Mouse (Mus musculus) intestine, postnatal 0 days (tissue): ENCODE data around the gene Pakap. TPM values are rescaled to one million over a fixed set of nuclear protein-coding genes. Genes with fewer than 3 reads are reported as not detected.

Source experiments
- ATAC-seq: fragments of 200-750 bp; cut with Nextera tagmentation; 2 replicates; pipeline ENCODE4 v1.8.0; 2017; ENCODE audit warnings: mild to moderate bottlenecking, moderate TSS enrichment, moderate library complexity
- H3K27ac ChIP-seq: fragments of 300-500 bp; sonication (generic); 2 replicates; pipeline ENCODE4 v1.5.1; 2014; ENCODE audit warnings: mild to moderate bottlenecking, low read depth, low read length, moderate library complexity
- H3K27me3 ChIP-seq: fragments of 300-500 bp; sonication (generic); replicated peaks from 2 replicates; pipeline ENCODE4 v1.6.1; 2014; ENCODE audit warnings: low read length, mixed read lengths; ENCODE audit not compliant: control insufficient read depth, insufficient read depth
- H3K36me3 ChIP-seq: fragments of 300-500 bp; sonication (generic); 2 replicates; pipeline ENCODE4 v1.6.1; 2014; ENCODE audit warnings: mild to moderate bottlenecking, moderate library complexity; ENCODE audit not compliant: control insufficient read depth, insufficient read depth
- H3K4me1 ChIP-seq: fragments of 300-500 bp; sonication (generic); replicated peaks from 2 replicates; pipeline ENCODE4 v1.6.1; 2014; ENCODE audit warnings: antibody characterized with exemption, low read length, mixed read lengths; ENCODE audit not compliant: control insufficient read depth, insufficient read depth
- H3K4me2 ChIP-seq: fragments of 300-500 bp; sonication (generic); replicated peaks from 2 replicates; pipeline ENCODE4 v1.6.1; 2014; ENCODE audit warnings: low read depth, mild to moderate bottlenecking, moderate library complexity
- H3K4me3 ChIP-seq: fragments of 300-500 bp; sonication (generic); 2 replicates; pipeline ENCODE4 v1.5.1; 2014; ENCODE audit warnings: low read depth, low read length
- H3K9ac ChIP-seq: fragments of 300-500 bp; sonication (generic); 2 replicates; pipeline ENCODE4 v1.6.1; 2014; ENCODE audit warnings: mild to moderate bottlenecking, low read depth, low read length
- H3K9me3 ChIP-seq: fragments of 300-500 bp; sonication (generic); 2 replicates; pipeline ENCODE4 v1.6.1; 2016; ENCODE audit warnings: mixed run types; ENCODE audit not compliant: control insufficient read depth
- CTCF ChIP-seq: sonication (generic); IDR thresholded peaks from 2 replicates; pipeline ENCODE4 v1.5.1; 2016; ENCODE audit warnings: low read depth, mild to moderate bottlenecking, control low read depth, antibody characterized with exemption, moderate library complexity
- WGBS: fragments of 180-500 bp; shearing (Covaris S2); extraction: QIAGEN DNeasy Blood & Tissue Kit; methylation state at CpG from one replicate; pipeline ENCODE4 v1.1.7; 2014; 5-methylcytosine and 5-hydroxymethylcytosine counted together
- polyA plus RNA-seq: library from polyadenylated mRNA; unstranded; fragments of >200 nt; fragmentation: Nextera tagmentation; extraction: Ambion mirVana; gene quantifications from 2 replicates; pipeline ENCODE4 v1.2.1, GENCODE M21; 2015

Pakap gene
- polyA plus RNA-seq, 1 experiment from 2014 or later: 8.6 TPM

GRCm38 (mm10) chr4:57677916-57678315 is 109.9 kb downstream of the Pakap start:
- no peak overlapping the region for H3K4me3 ChIP-seq
- no peak overlapping the region for H3K27ac ChIP-seq
- H3K4me1 ChIP-seq: 0 out of 2 replicates have a peak, but pooled peaks cover 3% of the 10 kb centered on the region
- no peak for TF ChIP-seq CTCF
- peaks cover 5% of the 10 kb centered on the region; the same call in 1 of the 2 replicates for H3K27me3 ChIP-seq
- H3K9ac ChIP-seq: no peak overlapping the region
- whole genome bisulfite sequencing: 75% methylated on average over 12 of the region's 12 CpGs
- ATAC-seq: no peak
- H3K9me3 ChIP-seq: no peaks in the 10 kb centered on the region
- no peak overlapping the region for H3K4me2 ChIP-seq
- no peaks in the 10 kb centered on the region for H3K36me3 ChIP-seq

DNA sequence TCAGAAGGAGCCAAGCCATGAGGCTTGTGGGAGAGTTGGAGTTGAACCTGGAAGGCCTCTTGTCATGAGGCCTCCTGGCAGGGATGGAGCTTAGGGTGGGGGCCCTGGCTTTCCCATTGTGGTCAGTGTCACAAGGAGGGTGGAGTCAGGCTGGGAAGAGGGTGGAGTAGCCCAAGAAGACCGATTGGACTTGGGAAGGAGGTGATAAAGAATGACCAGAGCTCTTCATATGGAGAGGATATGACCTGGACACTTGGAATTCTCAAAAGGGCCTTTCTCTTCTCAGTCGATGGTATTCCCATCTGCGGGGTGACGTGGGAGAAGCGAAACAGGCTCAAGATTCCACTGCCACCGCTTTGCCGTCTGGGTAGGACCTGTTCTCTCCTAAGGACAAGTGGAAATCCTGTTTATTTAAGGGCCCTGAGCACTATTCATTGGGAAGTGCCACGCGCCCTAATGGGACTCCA is 111.0 kb downstream of the Pakap start:
- Histone ChIP-seq H3K4me2 (no peak overlapping the region), H3K4me3 (no peak overlapping the region), H3K4me1 (0 out of 2 replicates have a peak, but pooled peaks cover 3% of the 10 kb centered on the region), H3K36me3 (no peaks in the 10 kb centered on the region), H3K9me3 (no peaks in the 10 kb centered on the region), H3K27me3 (no peaks in the 10 kb centered on the region; the same call in 1 of the 2 replicates), H3K9ac (no peak overlapping the region), H3K27ac (no peak overlapping the region)
- TF ChIP-seq CTCF: no peak
- no peak for ATAC-seq
- WGBS: 77% methylated on average over 9 of the region's 9 CpGs

DNA sequence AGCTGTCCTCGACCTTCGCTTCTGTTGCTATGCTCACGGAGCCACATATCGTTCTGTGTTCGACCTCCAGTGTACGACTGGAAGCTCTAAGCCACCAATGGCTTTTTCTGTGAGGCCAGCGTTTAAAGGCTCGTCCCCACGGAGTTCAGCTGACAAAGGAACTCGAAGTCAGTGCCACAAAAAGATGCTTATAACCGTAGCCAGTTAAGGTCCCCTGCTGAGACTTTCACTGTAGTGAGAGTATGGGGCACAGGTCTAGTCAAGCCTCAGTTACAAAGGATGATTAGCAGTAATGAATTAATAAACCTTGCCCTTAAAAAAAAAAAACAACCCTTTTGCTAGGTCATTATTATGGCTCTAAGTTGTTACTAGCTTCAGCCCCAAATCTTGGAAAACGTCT is 112.2 kb downstream of the Pakap start:
- no peak for TF ChIP-seq CTCF
- Histone ChIP-seq H3K9ac (no peak overlapping the region), H3K4me1 (0 out of 2 replicates have a peak, but pooled peaks cover 2% of the 10 kb centered on the region), H3K4me3 (no peak overlapping the region), H3K27me3 (no peaks in the 10 kb centered on the region), H3K36me3 (no peaks in the 10 kb centered on the region), H3K9me3 (no peaks in the 10 kb centered on the region), H3K4me2 (no peak overlapping the region), H3K27ac (no peak overlapping the region)
- WGBS: 88% methylated on average over 12 of the region's 12 CpGs
- no peak for ATAC-seq

DNA sequence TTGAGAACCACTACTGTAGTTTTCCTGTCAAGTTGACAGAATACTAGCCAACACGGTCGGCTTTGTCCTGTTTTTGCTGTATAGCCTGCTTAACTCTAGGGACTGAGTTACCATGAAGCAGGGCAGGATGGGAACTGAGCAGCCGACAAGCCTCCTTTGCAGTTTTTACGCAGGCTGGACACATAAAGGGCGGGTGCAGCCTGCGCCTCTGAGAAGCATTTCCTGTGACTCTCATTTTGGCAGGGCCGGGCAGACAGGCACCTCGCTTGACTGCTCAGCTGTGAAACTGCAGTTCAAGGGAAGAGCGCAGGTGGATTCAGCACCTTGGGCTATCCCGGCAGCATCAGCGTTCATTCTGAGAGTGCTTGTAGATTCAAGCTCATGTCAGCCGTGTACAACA is 113.5 kb downstream of the Pakap start:
- H3K36me3 ChIP-seq: no peaks in the 10 kb centered on the region
- no peaks in the 10 kb centered on the region for H3K9me3 ChIP-seq
- no peak overlapping the region for H3K4me2 ChIP-seq
- WGBS: 67% methylated on average over 12 of the region's 12 CpGs
- no peak overlapping the region for H3K27ac ChIP-seq
- no peak for TF ChIP-seq CTCF
- H3K27me3 ChIP-seq: no peaks in the 10 kb centered on the region
- no peak overlapping the region for H3K4me3 ChIP-seq
- no peak overlapping the region for H3K9ac ChIP-seq
- no peaks in the 10 kb centered on the region for H3K4me1 ChIP-seq
- ATAC-seq: no peak

- TF ChIP-seq CTCF: no peak
- Histone ChIP-seq H3K9ac (no peak overlapping the region), H3K27me3 (no peaks in the 10 kb centered on the region), H3K4me1 (no peaks in the 10 kb centered on the region), H3K9me3 (no peaks in the 10 kb centered on the region), H3K27ac (no peak overlapping the region), H3K4me2 (no peak overlapping the region), H3K36me3 (no peaks in the 10 kb centered on the region), H3K4me3 (no peak overlapping the region)
- ATAC-seq: no peak
- WGBS: 97% methylated on average over 2 of the region's 2 CpGs
Observed at GRCm38 (mm10) chr4:57682341-57682740, 114.4 kb downstream of the Pakap start.

- no peak overlapping the region for H3K4me2 ChIP-seq
- H3K27me3 ChIP-seq: no peaks in the 10 kb centered on the region
- no peak for TF ChIP-seq CTCF
- no peak overlapping the region for H3K4me3 ChIP-seq
- no peak overlapping the region for H3K27ac ChIP-seq
- WGBS: 86% methylated on average over 11 of the region's 11 CpGs
- ATAC-seq: no peak
- no peaks in the 10 kb centered on the region for H3K36me3 ChIP-seq
- no peaks in the 10 kb centered on the region for H3K4me1 ChIP-seq
- H3K9me3 ChIP-seq: no peaks in the 10 kb centered on the region
- no peak overlapping the region for H3K9ac ChIP-seq
Observed at GRCm38 (mm10) chr4:57682944-57683343, 115.0 kb downstream of the Pakap start.
